Mouse (Mus musculus) heart, adult 2 months (tissue): ENCODE results near the gene Dnm2. TPM values are rescaled to one million over a fixed set of nuclear protein-coding genes. Genes with fewer than 3 reads are reported as not detected.
A peak's percentile ranks its signal among the peaks of the same experiment; 100 is the strongest.

Source experiments
- DNase-seq, 2 experiments: peaks; one replicate each; pipeline ENCODE4 v3.0.0; 2021
- H3K27ac ChIP-seq: fragments of 200-600 bp; 2 replicates; pipeline ENCODE4 v1.8.1; 2022
- H3K27me3 ChIP-seq: fragments of 200-500 bp; 2 replicates; pipeline ENCODE4 v1.6.1; 2012; ENCODE audit warnings: mild to moderate bottlenecking, low read length, inconsistent platforms, mixed read lengths; ENCODE audit not compliant: control insufficient read depth, insufficient read depth
- H3K36me3 ChIP-seq: fragments of 200-500 bp; 2 replicates; pipeline ENCODE4 v1.6.1; 2012; ENCODE audit warnings: low read length, inconsistent platforms; ENCODE audit not compliant: control insufficient read depth, insufficient read depth
- H3K4me1 ChIP-seq: fragments of 200-500 bp; 2 replicates; pipeline ENCODE4 v1.6.1; 2011; ENCODE audit warnings: low read length; ENCODE audit not compliant: control insufficient read depth, insufficient read depth
- H3K4me3 ChIP-seq: fragments of 200-600 bp; 2 replicates; pipeline ENCODE4 v1.8.1; 2022
- H3K79me2 ChIP-seq: fragments of 200-500 bp; replicated peaks from 2 replicates; pipeline ENCODE4 v1.6.1; 2012; ENCODE audit warnings: mild to moderate bottlenecking, inconsistent platforms, low read length, moderate library complexity, mixed read lengths; ENCODE audit not compliant: control insufficient read depth, insufficient read depth
- H3K9ac ChIP-seq: fragments of 200-500 bp; 2 replicates; pipeline ENCODE4 v1.6.1; 2012; ENCODE audit warnings: low read depth, mild to moderate bottlenecking, control low read depth, inconsistent platforms, low read length, mixed read lengths
- CTCF ChIP-seq: fragments of 200-600 bp; IDR thresholded peaks from 2 replicates; pipeline ENCODE4 v1.8.1; 2022; ENCODE audit warnings: antibody characterized with exemption, mild to moderate bottlenecking, moderate library complexity
- EP300 ChIP-seq: fragments of 200-500 bp; IDR thresholded peaks from 2 replicates; pipeline ENCODE4 v1.6.1; 2011; ENCODE audit warnings: low read depth, low read length, control low read depth; ENCODE audit not compliant: insufficient read depth
- POLR2A ChIP-seq: fragments of 200-500 bp; IDR thresholded peaks from 2 replicates; pipeline ENCODE4 v1.6.1; 2011; ENCODE audit warnings: mild to moderate bottlenecking, low read depth, low read length, control low read depth; ENCODE audit not compliant: insufficient read depth
- WGBS: fragments of 180-500 bp; shearing (Covaris S2); methylation state at CpG from one replicate; pipeline ENCODE4 v1.1.7; 2018; 5-methylcytosine and 5-hydroxymethylcytosine counted together
- intact Hi-C: fragments of 180-260 bp; cut with DNase I; formaldehyde crosslinking; loops from one replicate; pipeline ENCODE4 v1.15.1; 2025
- polyA plus RNA-seq: library from polyadenylated mRNA; depleted of rRNA; stranded (reverse); fragments of >200 nt; gene quantifications from 2 replicates; pipeline ENCODE4 v1.2.3, GENCODE M21; 2012
- total RNA-seq, 2 experiments: library from RNA; stranded (reverse); gene quantifications; 2 replicates each; pipeline ENCODE4 v1.2.3; 2021

The Dnm2 gene
- total and polyA plus RNA-seq, 3 experiments: 63.9 to 68.2 (median 64.8) TPM

DNA sequence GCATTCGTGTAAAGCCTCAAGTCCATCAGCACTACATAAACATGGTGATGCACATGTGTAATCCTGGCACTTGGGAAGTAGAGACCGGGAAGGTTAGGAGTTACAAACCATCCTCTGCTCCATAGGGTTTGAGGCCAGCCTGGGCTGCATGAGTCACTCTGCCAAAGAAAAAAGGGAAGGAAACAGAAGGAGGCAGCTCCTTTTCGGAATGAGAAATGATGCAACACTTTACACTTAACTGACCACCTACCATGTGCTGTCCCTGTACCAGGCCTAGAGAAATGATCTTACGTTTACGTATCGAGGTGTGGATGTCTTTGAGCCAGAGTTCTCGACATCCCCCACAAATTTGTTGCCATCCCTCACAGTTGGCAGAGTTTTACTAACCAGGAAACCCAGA is 28.3 kb downstream of the Dnm2 start:
- Histone ChIP-seq H3K27ac (peak overlapping the region; percentile 75), H3K36me3 (peaks cover 3% of the 10 kb centered on the region), H3K27me3 (no peaks in the 10 kb centered on the region), H3K4me1 (peaks cover 51% of the 10 kb centered on the region), H3K9ac (no peak overlapping the region), H3K4me3 (no peak overlapping the region), H3K79me2 (peaks cover 2% of the 10 kb centered on the region)
- no peak for TF ChIP-seq CTCF
- no peak for TF ChIP-seq POLR2A
- TF ChIP-seq EP300: no peak
- intact Hi-C loops: no loop called here
- WGBS: 59% methylated on average over 7 of the region's 7 CpGs
- no peak for DNase-seq

DNA sequence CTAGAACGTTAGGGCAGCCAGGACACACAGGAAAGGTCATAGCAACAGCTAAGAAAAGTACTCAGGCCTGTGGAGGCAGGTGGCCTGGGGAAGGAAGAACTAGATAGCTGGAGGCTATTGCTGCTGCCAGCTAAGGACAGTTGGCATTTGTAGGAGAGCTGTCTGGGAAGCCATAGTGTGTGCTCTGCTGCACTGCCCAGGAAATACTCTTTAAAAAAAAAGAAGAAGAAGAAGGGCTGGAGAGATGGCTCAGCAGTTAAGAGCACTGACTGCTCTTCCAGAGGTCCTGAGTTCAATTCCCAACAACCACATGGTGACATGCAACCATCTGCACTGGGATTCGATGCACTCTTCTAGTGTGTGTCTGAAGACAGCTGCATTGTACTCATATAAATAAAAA is 28.8 kb downstream of the Dnm2 start:
- intact Hi-C loops: no loop called here
- no peak for DNase-seq
- H3K9ac ChIP-seq: no peak overlapping the region
- H3K27me3 ChIP-seq: no peaks in the 10 kb centered on the region
- H3K4me1 ChIP-seq: peaks cover 51% of the 10 kb centered on the region
- peak overlapping the region; percentile 75; the same call in 1 of the 2 replicates for H3K27ac ChIP-seq
- no peak overlapping the region for H3K4me3 ChIP-seq
- peaks cover 2% of the 10 kb centered on the region for H3K79me2 ChIP-seq
- 56% methylated on average over 2 of the region's 2 CpGs for WGBS
- peaks cover 3% of the 10 kb centered on the region for H3K36me3 ChIP-seq
- TF ChIP-seq POLR2A (no peak), CTCF (no peak), EP300 (no peak)

DNA sequence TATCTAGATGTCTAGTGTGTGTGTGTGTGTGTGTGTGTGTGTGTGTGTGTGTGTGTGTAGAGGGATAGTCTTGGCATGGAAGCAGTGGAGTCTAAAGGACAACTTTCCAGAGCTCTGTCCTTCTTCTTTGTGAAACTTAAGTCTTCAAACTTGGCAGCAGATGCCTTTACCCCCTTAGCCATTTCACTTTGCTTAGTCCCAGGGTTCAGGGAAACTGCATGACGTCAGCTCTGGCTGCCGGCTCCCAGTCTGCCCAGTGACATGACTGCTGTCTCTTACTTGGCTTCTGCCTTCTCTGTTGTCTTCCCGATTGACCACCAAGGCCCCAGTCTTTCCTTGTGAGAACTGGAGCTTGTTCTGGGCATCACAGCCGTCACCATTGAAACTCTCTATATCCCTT is 29.8 kb downstream of the Dnm2 start:
- Histone ChIP-seq H3K4me3 (no peak overlapping the region), H3K79me2 (peaks cover 5% of the 10 kb centered on the region), H3K4me1 (peaks cover 50% of the 10 kb centered on the region), H3K27ac (no peak overlapping the region; the same call in 1 of the 2 replicates), H3K27me3 (no peaks in the 10 kb centered on the region), H3K9ac (no peak overlapping the region), H3K36me3 (peaks cover 3% of the 10 kb centered on the region)
- 45% methylated on average over 4 of the region's 4 CpGs for WGBS
- intact Hi-C loops: no loop called here
- no peak for DNase-seq
- TF ChIP-seq POLR2A (no peak), CTCF (no peak), EP300 (no peak)

DNA sequence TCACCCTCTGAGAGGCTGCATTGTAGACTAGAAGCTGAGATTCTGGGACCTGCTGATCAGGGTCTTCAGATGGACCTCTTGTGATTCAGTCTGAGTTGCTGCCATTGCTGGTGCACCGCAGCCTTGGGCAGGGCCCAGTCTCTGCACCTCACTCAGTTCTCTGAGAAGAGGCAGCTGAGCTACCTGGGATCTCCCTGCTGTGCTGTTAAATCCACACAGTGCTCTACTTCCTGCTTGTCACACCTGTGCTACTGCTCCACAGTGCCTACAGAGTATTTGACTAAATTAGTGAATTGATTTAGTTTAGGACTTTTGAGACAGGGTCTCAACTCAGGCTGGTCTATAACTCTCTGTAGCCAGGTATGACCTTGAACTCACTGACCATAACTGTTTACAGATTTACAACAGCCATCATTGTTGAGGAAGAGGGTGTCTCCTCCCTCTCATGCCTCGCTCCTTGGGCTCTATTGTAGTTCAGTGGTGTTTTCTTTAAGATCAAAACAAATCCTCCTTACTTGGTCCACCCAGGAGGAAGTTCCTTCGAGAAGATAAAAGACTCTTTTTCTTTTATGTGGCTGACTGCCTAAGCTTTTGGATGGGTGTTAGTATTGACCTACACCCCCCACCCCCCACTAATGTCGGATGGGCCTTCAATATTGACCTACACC is 30.5 kb downstream of the Dnm2 start:
- Histone ChIP-seq H3K36me3 (peaks cover 3% of the 10 kb centered on the region), H3K9ac (no peak overlapping the region), H3K27me3 (no peaks in the 10 kb centered on the region), H3K4me1 (peaks cover 44% of the 10 kb centered on the region), H3K4me3 (no peak overlapping the region), H3K79me2 (peaks cover 5% of the 10 kb centered on the region), H3K27ac (peak overlapping the region; percentile 29)
- TF ChIP-seq EP300: no peak
- 54% methylated on average over 4 of the region's 4 CpGs for WGBS
- intact Hi-C loops: no loop called here
- DNase-seq: no peak

DNA sequence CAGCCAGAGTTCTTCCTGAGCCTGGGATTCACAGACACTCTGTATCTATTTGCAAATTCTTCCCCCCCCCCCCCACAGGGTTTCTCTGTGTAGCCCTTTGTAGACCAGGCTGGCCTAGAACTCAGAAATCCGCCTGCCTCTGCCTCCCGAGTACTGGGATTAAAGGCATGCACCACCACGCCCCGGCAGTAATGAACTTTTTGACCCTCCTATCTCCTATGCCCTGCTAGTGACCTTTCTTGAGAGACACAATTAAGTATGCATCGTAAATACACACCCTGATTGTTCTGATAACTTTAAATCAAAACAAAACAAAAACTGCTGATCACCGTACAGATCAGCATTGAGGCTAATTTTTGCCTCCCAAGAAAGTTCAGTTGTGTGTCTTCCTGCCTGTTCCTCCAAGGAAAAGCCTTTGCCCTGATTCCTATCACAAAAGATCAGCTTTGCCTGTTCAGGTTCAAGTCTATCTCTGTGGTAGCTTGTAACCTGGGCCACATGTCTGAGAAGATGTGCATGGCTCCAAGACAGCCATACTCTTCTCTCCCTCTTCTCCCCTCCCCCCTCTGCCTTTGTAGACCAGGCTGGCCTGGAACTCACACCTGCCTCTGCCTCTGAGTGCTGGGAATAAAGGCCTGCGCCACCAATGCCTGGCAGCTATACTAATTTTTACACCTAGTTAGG is 31.7 kb downstream of the Dnm2 start:
- peaks cover 39% of the 10 kb centered on the region for H3K4me1 ChIP-seq
- intact Hi-C loops: no loop called here
- no peak overlapping the region for H3K9ac ChIP-seq
- WGBS: 62% methylated on average over 7 of the region's 7 CpGs
- TF ChIP-seq CTCF: no peak
- no peak for TF ChIP-seq POLR2A
- no peak for TF ChIP-seq EP300
- no peak overlapping the region for H3K4me3 ChIP-seq
- peaks cover 3% of the 10 kb centered on the region for H3K36me3 ChIP-seq
- H3K27me3 ChIP-seq: no peaks in the 10 kb centered on the region
- H3K79me2 ChIP-seq: peaks cover 5% of the 10 kb centered on the region
- DNase-seq: no peak
- no peak overlapping the region; the same call in none of the 2 replicates for H3K27ac ChIP-seq

DNA sequence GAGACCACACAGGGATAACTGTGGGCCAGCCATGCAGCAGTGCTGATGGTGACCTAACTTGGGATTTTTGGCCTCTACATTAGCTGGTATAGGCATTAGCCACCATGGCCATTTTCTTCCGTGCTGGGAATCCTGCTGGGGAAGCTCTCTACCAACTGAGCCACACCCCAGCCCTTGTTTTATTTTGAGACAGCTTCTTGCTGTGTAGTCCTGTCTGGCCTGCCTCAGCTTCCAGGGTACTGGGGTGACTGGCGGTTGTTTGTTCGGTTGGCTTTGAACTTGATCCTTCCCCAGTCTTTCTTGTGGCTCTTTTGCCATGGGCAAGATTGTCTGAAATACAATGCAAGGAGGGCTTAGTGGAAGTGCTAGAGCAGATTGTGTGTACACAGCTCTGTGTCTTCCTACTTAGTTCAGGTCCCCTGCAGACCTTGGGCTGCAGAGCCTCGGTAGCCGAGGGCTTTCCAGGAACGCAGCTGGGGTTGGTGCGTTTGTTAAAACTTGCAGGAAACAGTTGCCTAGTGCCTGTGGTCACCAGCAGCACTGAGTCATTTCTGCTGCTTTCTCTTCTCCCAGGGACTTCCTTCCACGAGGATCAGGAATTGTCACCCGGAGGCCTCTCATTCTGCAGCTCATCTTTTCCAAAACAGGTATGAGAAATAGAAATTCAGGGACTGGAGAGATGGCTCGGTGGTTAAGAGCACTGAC is 32.4 kb downstream of the Dnm2 start:
- DNase-seq: no peak
- WGBS: 61% methylated on average over 10 of the region's 10 CpGs
- Histone ChIP-seq H3K27me3 (no peaks in the 10 kb centered on the region), H3K4me1 (peaks cover 36% of the 10 kb centered on the region), H3K79me2 (peaks cover 2% of the 10 kb centered on the region), H3K36me3 (peaks cover 3% of the 10 kb centered on the region), H3K9ac (no peak overlapping the region), H3K4me3 (no peak overlapping the region), H3K27ac (no peak overlapping the region; the same call in 1 of the 2 replicates)
- TF ChIP-seq CTCF (no peak), POLR2A (no peak), EP300 (no peak)
- intact Hi-C loops: no loop called here
